Mouse (Mus musculus): ENCODE data around the gene Noc4l. TPM values are rescaled to one million over a fixed set of nuclear protein-coding genes. Genes with fewer than 3 reads are reported as not detected.

The Noc4l gene
- polyA plus RNA-seq, 1 experiment from 2014 or later, result 11.9 TPM

Other genes with a start within 250 kb of the Noc4l start
- 10.0 to 18.7 TPM (median 11.8 TPM) in 3 replicates for gene Fbrsl1, start 204.9 kb downstream of the Noc4l start, polyA plus RNA-seq (2018)
- gene Galnt9, start 109.1 kb downstream of the Noc4l start, polyA plus RNA-seq (2018), result 0.30 to 0.43 TPM in 2 of 3 replicates, not detected in the other
- 6.2 to 8.2 TPM (median 6.7 TPM) in 3 replicates for gene Ddx51, start within 50 bp of the Noc4l start, polyA plus RNA-seq (2018)
- 24.9 to 26.4 TPM (median 26.3 TPM) in 3 replicates for gene Ep400, start 117.3 kb upstream of the Noc4l start, polyA plus RNA-seq (2018)
- 14.8 to 27.1 TPM (median 18.1 TPM) in 3 replicates for gene Pus1, start 127.2 kb upstream of the Noc4l start, polyA plus RNA-seq (2018)
- gene Ulk1, start 156.7 kb upstream of the Noc4l start, polyA plus RNA-seq (2018), result 9.6 to 23.9 TPM (median 15.4 TPM) in 3 replicates
- gene Hscb, start 186.4 kb upstream of the Noc4l start, polyA plus RNA-seq (2018), result 32.2 to 52.4 TPM (median 43.3 TPM) in 3 replicates
- gene Chek2, start 186.6 kb upstream of the Noc4l start, polyA plus RNA-seq (2018), result 21.7 to 24.4 TPM (median 24.0 TPM) in 3 replicates
- gene Ttc28, start 226.4 kb upstream of the Noc4l start, polyA plus RNA-seq (2018), result 0.50 to 1.3 TPM (median 0.77 TPM) in 3 replicates